In the genomic region with DNA sequence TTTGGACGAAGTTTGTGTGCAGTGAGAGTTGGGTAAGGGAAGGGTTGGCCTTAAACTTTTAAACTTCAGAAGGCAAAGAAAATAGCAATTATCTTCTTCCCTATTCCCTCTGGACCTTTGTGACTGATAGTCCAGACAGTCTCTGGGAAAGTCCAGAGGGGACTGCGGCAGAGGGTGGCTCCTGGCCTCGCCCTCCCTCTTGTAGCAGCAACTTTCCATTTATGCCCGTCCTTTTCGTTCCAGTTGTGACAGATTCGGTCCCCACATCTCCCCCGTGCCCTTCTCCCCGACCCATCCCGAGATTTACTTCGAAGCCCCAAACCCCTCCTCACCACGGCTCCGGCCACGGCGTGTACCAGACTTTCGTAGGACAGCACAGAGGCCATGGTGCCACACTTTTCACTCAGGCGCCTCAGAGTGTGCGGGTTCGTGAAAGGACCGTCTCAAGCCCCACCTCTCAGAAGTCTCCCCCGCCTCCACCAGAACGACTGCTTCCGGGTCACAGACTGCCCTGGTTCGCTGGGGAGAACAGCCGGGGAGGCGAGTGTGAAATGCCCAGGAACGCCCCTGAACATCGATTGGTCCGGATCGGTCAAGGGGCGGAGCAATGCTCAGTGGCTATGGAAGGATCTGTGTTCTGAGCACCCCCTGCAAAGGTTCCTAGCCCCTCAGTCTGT, we compare ENCODE assay signal across 8 mouse cellular contexts. TPM values are rescaled to one million over a fixed set of nuclear protein-coding genes. Genes with fewer than 3 reads are reported as not detected.
DNase-seq lines count a peak whose midpoint lies in the region; ATAC-seq and TF ChIP-seq lines count a peak whose summit lies in the region.

Slc25a17 (minus strand) TSS at position 468 of the 677 bp plus-strand sequence.

- H3K4me1 ChIP-seq in heart, embryonic 11.5 days (ENCODE audit: control insufficient read depth, insufficient read depth, low read length), result 0 out of 2 replicates have a peak, but pooled peaks cover 3% of the 10 kb centered on the region
- H3K4me1 ChIP-seq in kidney, embryonic 16.5 days (ENCODE audit: insufficient read depth, low read length), result peaks cover 38% of the 10 kb centered on the region
- H3K4me1 ChIP-seq in liver, adult 2 months (ENCODE audit: control insufficient read depth, insufficient read depth, low read length), result peaks cover 39% of the 10 kb centered on the region

- peak; percentile 99 for ATAC-seq in erythroblast, adult 5-6 weeks (replicated peaks; ENCODE audit: low FRiP score, poor library complexity, severe bottlenecking)
- peak; percentile 97 for ATAC-seq in heart, embryonic 11.5 days (replicated peaks; ENCODE audit: insufficient number of reproducible peaks, low FRiP score, low TSS enrichment)
- peak; percentile 99 for ATAC-seq in kidney, embryonic 16.5 days (ENCODE audit: low FRiP score, low TSS enrichment)

- peak within 1 kb of the TSS; percentile 54 for H3K4me3 ChIP-seq in heart, embryonic 11.5 days (ENCODE audit: low read depth, low read length)
- peak within 1 kb of the TSS; percentile 77 for H3K4me3 ChIP-seq in kidney, embryonic 16.5 days (ENCODE audit: low read length)
- peak within 1 kb of the TSS; percentile 76 for H3K4me3 ChIP-seq in liver, adult 2 months (ENCODE audit: insufficient read depth, low read depth, low read length)
- peak within 1 kb of the TSS; percentile 53 for H3K4me3 ChIP-seq in myocyte

- peak within 1 kb of the TSS; percentile 62; the same call in 1 of the 2 replicates for H3K27ac ChIP-seq in heart, embryonic 11.5 days (ENCODE audit: low read depth, low read length)
- peak within 1 kb of the TSS; percentile 90 for H3K27ac ChIP-seq in kidney, embryonic 16.5 days (ENCODE audit: low read length)
- peak within 1 kb of the TSS; percentile 85 for H3K27ac ChIP-seq in liver, adult 2 months (replicated peaks; ENCODE audit: insufficient read depth, low read depth, low read length)

- TF ChIP-seq CTCF in liver, adult 2 months (IDR thresholded peaks at IDR 0.05; ENCODE audit: low read depth, low read length), result 0 out of 2 replicates have a peak, but pooled peaks have one; percentile 2

- H3K27me3 ChIP-seq in heart, embryonic 11.5 days (ENCODE audit: control insufficient read depth, insufficient read depth, low read length), result no peaks in the 10 kb centered on the region
- no peaks in the 10 kb centered on the region for H3K27me3 ChIP-seq in kidney, embryonic 16.5 days (ENCODE audit: insufficient read depth, low read length)
- H3K27me3 ChIP-seq in liver, adult 2 months (ENCODE audit: control insufficient read depth, insufficient read depth, low read length), result no peaks in the 10 kb centered on the region
- no peaks in the 10 kb centered on the region for H3K27me3 ChIP-seq in myocyte (ENCODE audit: control insufficient read depth, insufficient read depth, insufficient read length)
- no peaks in the 10 kb centered on the region for H3K27me3 ChIP-seq in splenic B cell, adult 2 months (ENCODE audit: control insufficient read depth, insufficient read depth, low read length, poor library complexity, severe bottlenecking)

- DNase-seq in B cell, adult 2 months, result peak; percentile 94 to 95
- DNase-seq in brain, adult 2 months (ENCODE audit: low read depth, low spot score), result peak; percentile 98
- DNase-seq in liver, adult 2 months (ENCODE audit: extremely low read depth, low read depth, low spot score), result peak; percentile 93
- peak; percentile 96 for DNase-seq in splenic B cell, adult 2 months (ENCODE audit: low read depth, low spot score)

- 1% methylated on average over 30 of the region's 30 CpGs for WGBS in heart, embryonic 11.5 days (ENCODE audit: insufficient replicate concordance)
- under 1% methylated on average over 30 of the region's 30 CpGs for WGBS in kidney, embryonic 16.5 days
- WGBS in liver, adult 2 months, result 1% methylated on average over 30 of the region's 30 CpGs

- H3K79me2 ChIP-seq in liver, adult 2 months (ENCODE audit: control insufficient read depth, insufficient read depth, low read length), result peaks cover 23% of the 10 kb centered on the region
- peaks cover 29% of the 10 kb centered on the region for H3K79me2 ChIP-seq in myocyte (ENCODE audit: control insufficient read depth, insufficient read depth)

- H3K4me2 ChIP-seq in heart, embryonic 11.5 days, result peak within 1 kb of the TSS; percentile 66
- H3K4me2 ChIP-seq in kidney, embryonic 16.5 days (replicated peaks; ENCODE audit: low read depth, low read length), result peak within 1 kb of the TSS; percentile 89
- H3K4me2 ChIP-seq in myocyte (ENCODE audit: low read depth), result peak within 1 kb of the TSS; percentile 93

- H3ac ChIP-seq in myocyte (ENCODE audit: control insufficient read depth, insufficient read length), result peak within 1 kb of the TSS; percentile 41

- H3K36me3 ChIP-seq in heart, embryonic 11.5 days (ENCODE audit: control insufficient read depth, insufficient read depth, low read length), result peaks cover 5% of the 10 kb centered on the region
- H3K36me3 ChIP-seq in kidney, embryonic 16.5 days (ENCODE audit: insufficient read depth, low read length), result peaks cover 13% of the 10 kb centered on the region
- H3K36me3 ChIP-seq in liver, adult 2 months (ENCODE audit: control insufficient read depth, insufficient read depth, low read length), result peaks cover 12% of the 10 kb centered on the region
- peaks cover 27% of the 10 kb centered on the region for H3K36me3 ChIP-seq in myocyte (ENCODE audit: control insufficient read depth, insufficient read depth)
- H3K36me3 ChIP-seq in splenic B cell, adult 2 months (ENCODE audit: control insufficient read depth, insufficient read depth, low read length, poor library complexity, severe bottlenecking), result peaks cover 3% of the 10 kb centered on the region; the same call in 1 of the 2 replicates

- peak; percentile 84 for TF ChIP-seq POLR2A in liver, adult 2 months (IDR thresholded peaks at IDR 0.05; ENCODE audit: extremely low read depth, insufficient read depth, low read length)
- peak; percentile 90 for TF ChIP-seq POLR2A in myocyte (IDR thresholded peaks at IDR 0.05; ENCODE audit: insufficient read length, low read depth)

- H3K9ac ChIP-seq in heart, embryonic 11.5 days (ENCODE audit: low read depth, low read length), result peak within 1 kb of the TSS; percentile 66
- H3K9ac ChIP-seq in kidney, embryonic 16.5 days (replicated peaks; ENCODE audit: low read length), result peak within 1 kb of the TSS; percentile 88
- peak within 1 kb of the TSS; percentile 80 for H3K9ac ChIP-seq in liver, adult 2 months (ENCODE audit: low read depth, low read length)

- no peaks in the 10 kb centered on the region for H3K9me3 ChIP-seq in heart, embryonic 11.5 days (replicated peaks; ENCODE audit: control insufficient read depth, low read length)
- no peaks in the 10 kb centered on the region for H3K9me3 ChIP-seq in kidney, embryonic 16.5 days (ENCODE audit: low read length)

TF ChIP-seq in myocyte, 11 proteins besides CTCF, POLR2A, EP300 and RAD21:
- no peak for TF ChIP-seq CEBPB (IDR thresholded peaks at IDR 0.05; ENCODE audit: insufficient read depth, poor library complexity, severe bottlenecking)
- TF ChIP-seq MYOG (IDR thresholded peaks at IDR 0.05; ENCODE audit: control insufficient read depth in 1 of 3, insufficient read depth in 1 of 3, insufficient read length in 2 of 3, low read depth in 2 of 3), result peak in 2 of 3 experiments; percentile 41 to 67
- TF ChIP-seq POLR2AphosphoS2 (IDR thresholded peaks at IDR 0.05; ENCODE audit: insufficient read length, low read depth), result peak; percentile 82
TF ChIP-seq in myocyte: peak in this region for 2.

RNA-seq across cellular contexts. Expression of gene Slc25a17, which starts in this region (rescaled TPM):
- 19.2 and 23.4 TPM in 2 replicates for total RNA-seq in erythroblast, adult 5-6 weeks (2015; ENCODE audit: low replicate concordance)
- 19.5 and 25.1 TPM in 2 replicates for total RNA-seq in erythroblast, adult 5-6 weeks (2017; ENCODE audit: low replicate concordance)
- polyA plus RNA-seq in heart, embryonic 11.5 days (2014; fragmentation: Nextera tagmentation; extraction: Ambion mirVana), result 58.7 and 59.6 TPM in 2 replicates
- polyA plus RNA-seq in kidney, embryonic 16.5 days (2015; fragmentation: Nextera tagmentation; extraction: Ambion mirVana), result 134 and 148 TPM in 2 replicates
- total RNA-seq in liver, adult 2 months (2014; rRNA removed), result 56.1 and 67.8 TPM in 2 replicates
- polyA plus RNA-seq in liver, adult 2 months (2012; rRNA removed), result 30.2 and 30.4 TPM in 2 replicates
- polyA plus RNA-seq in myocyte (2012; fragmentation: generic; extraction: Trizol), result 40.9 TPM

Comparison
In these comparisons a context has a peak if more than half of its experiments do, and no peak if none do; other contexts are left out.
1. Peak in every context shown above with its lines: DNase-seq, ATAC-seq, H3K4me3 ChIP-seq and H3K27ac ChIP-seq.